Mouse (Mus musculus): ENCODE measurements around the gene Ints11.

The Ints11 gene

DNA sequence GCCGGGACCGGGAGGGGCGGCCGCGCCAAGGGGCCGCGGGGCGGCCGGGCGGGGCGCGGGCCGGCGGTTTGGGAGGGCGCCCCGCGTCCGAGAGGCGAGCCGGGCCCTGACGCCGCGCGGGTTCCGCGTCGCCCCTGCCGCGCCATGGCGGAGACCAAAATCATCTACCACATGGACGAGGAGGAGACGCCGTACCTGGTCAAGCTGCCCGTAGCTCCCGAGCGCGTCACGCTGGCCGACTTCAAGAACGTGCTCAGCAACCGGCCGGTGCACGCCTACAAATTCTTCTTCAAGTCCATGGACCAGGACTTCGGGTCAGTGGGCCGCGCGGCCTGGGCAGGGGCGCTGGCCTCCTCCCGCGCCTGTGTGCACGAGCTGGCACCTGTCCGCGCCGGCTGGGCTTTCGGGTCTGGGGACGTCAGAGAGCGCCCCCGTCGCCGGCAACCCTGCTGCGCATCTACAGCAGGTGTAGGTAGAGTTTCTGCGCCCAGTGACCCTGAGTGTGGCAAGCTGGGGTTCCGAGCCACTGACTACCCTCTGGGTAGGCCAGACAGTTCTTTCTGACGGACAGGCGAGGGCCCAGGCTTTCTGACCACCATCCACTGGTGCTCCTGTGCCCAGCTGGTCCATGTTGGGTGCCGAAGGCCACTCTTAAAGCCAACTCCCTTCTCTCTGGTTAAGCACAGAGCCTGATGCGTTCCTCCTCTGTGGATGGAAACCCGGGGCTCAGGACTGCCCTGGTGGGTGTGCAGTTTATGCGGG lies 21.6 kb upstream of the Ints11 start:
- DNase-seq (ENCODE audit: low spot score in 2 of 2), result no peak

DNA sequence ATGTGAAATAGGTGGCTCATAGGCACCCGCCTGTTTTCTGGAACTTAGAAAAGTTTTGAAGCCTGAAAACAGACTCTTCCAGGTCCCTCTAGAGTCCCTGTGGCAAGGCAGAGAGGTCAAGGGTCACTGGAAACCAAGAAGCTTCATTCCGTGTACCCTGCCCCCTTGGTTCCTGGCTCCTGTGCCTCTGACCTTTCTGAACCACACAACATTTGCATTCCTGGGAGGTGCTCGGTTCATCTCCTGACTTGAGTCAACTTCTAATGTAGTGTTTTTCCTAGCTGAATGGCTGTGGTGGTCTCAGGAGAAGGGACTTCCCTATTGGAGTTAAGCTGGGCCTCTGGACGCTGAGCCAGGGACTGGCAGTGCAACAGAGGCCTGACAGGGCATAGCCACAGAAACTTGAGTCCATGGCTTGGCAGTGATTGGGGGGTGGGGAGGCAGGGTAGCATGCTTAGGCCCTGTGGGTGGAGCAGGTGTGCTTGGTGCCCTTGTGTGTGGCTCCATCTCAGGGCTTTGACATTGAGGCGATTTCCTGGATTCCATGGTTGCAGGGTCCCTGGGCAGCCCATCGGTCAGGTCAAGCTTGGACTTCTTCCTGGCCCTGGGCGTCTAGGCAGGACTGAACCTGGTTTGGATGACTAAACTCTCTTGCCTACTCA lies 20.8 kb upstream of the Ints11 start:
- DNase-seq (ENCODE audit: low spot score in 2 of 2), result no peak

DNA sequence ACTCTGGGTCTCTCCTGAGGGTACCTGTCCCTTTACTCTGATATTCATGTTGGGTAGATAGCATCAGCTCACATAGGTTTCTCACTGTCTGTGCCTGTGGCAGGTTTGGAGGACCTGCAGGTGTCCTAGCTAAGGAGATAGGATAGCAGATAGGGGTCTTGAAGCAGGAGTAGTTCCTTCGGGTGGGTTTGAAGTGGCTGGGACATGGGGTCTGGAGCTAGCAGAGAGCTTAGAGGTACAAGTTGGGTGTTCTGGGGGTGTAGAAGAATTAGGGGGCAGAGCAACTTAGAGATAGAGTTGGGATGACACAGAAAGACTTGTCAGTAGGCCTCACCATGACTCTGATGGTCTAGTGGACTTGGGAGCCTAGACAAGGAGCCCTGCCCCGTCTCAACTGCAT lies 20.0 kb upstream of the Ints11 start:
- no peak for DNase-seq (ENCODE audit: low spot score in 2 of 2)

DNA sequence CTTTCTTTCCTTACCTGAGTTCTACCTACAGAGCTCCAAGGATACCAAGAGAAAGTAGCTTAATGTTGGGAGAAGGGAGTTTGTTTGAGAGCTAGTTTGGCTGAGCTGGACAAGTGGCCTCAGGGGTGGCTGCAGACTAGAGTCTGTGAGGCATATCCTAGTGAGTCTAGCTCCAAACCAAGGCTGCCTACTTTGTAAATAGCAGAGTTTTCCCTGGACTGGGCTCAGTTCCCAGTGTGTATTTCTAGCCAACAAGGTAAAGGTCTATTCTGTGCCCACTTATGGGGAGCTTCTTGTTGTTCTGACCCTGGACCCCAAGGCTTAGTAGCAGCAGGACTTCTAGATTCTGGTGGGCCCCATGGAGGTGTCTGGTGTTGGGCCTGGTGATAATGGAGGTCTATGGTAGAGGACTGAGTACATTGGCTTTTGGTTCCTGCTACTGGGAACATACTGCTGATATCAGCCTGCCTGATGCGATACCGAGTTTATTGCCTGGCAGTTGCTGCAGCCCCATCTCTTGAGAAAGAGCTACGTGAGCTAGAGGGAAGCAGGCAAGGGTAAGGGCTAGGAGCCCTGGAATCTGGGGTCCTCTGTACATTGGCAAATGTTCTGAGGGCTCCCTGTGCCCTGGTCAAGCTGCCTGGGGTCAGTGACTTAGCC lies 19.4 kb upstream of the Ints11 start:
- no peak for DNase-seq (ENCODE audit: low spot score in 2 of 2)

- no peak for DNase-seq (ENCODE audit: low spot score in 2 of 2)
Measured at GRCm38 (mm10) chr4:155851368-155851767, 18.0 kb upstream of the Ints11 start.

- no peak for DNase-seq (ENCODE audit: low spot score in 2 of 2)
Measured at GRCm38 (mm10) chr4:155851951-155852411, 17.4 kb upstream of the Ints11 start.

DNA sequence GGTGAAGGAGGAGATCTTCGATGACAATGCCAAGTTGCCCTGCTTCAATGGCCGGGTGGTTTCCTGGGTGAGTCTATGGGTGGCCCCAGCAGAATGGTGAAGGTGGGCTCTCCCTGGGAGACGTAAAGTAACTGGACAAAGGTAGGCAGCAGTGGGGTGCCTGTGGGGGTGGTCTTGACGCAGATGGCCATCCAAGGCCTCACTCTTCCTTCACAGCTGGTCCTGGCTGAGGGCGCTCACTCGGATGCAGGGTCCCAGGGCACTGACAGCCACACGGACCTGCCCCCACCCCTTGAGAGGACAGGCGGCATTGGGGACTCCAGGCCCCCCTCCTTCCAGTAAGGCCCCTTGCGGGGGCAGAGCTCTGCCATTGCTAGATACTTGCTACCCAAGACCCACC lies 15.9 kb upstream of the Ints11 start:
- no peak for DNase-seq (ENCODE audit: low spot score in 2 of 2)

DNA sequence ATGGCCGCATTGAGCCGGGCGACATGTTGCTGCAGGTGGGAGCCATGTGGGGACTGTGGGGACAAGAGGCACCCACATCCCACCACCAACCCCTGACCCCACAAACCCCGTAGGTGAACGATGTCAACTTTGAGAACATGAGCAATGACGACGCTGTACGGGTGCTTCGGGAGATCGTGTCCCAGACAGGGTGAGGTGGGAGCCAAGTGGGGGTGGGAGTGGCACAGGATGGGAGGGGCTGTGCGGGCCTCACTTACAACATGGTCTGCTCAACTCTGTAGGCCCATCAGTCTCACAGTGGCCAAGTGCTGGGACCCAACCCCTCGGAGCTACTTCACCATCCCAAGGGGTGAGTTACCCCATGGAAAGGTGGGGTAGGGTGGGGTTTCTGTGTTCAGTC lies 14.4 kb upstream of the Ints11 start:
- no peak for DNase-seq (ENCODE audit: low spot score in 2 of 2)

- no peak for DNase-seq (ENCODE audit: low spot score in 2 of 2)
Measured at GRCm38 (mm10) chr4:155856071-155856470, 13.3 kb upstream of the Ints11 start.

DNA sequence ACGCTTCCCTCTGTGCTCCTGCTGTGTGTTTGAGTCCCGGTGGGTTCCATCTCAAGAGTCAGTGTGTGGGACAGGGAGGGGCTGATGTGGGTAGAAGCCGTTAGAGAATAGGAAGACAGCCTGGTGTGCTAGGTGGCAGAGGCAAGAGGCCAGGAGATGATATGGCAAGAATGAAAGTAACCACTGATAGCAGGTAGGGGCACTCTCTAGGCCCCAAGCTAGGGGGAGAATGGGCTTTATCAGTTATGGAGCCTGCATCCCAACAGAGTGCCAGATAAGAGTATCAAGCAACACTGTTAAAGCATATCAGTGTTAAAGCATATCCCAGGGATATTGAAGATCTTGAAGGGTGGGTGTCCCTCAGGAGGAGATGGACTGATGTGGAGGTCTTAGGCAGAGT lies 12.5 kb upstream of the Ints11 start:
- DNase-seq (ENCODE audit: low spot score in 2 of 2), result no peak

GRCm38 (mm10) chr4:155859318-155859717 lies 10.0 kb upstream of the Ints11 start:
- no peak for DNase-seq (ENCODE audit: low spot score in 2 of 2)

DNA sequence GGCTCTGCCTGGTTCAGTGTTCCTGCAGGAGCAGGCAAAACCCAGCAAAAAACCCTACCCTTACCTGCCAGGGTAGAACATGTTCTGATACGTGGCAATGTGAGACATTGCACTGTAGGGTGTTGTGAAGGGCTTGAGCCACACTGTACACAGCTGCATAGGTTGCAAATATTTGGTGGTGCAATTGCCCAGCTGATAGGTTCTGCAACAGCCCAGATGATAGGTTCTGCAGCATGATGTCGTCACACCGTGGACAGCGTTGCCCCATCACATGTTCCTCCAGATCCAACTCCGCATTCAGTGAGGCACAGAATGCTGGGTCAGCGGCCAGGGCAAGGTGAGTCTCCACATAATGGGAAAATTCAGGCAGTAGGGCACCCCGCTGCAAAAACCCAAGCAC lies 7.6 kb upstream of the Ints11 start:
- DNase-seq (ENCODE audit: low spot score in 2 of 2), result peak in 1 of 2 experiments; percentile 8

- peak in 1 of 2 experiments; percentile 8 for DNase-seq (ENCODE audit: low spot score in 2 of 2)
Measured at GRCm38 (mm10) chr4:155863001-155863400, 6.3 kb upstream of the Ints11 start, which contains the start of gene Tas1r3. Gene Tas1r3 (minus strand): TSS chr4:155863362.

DNA sequence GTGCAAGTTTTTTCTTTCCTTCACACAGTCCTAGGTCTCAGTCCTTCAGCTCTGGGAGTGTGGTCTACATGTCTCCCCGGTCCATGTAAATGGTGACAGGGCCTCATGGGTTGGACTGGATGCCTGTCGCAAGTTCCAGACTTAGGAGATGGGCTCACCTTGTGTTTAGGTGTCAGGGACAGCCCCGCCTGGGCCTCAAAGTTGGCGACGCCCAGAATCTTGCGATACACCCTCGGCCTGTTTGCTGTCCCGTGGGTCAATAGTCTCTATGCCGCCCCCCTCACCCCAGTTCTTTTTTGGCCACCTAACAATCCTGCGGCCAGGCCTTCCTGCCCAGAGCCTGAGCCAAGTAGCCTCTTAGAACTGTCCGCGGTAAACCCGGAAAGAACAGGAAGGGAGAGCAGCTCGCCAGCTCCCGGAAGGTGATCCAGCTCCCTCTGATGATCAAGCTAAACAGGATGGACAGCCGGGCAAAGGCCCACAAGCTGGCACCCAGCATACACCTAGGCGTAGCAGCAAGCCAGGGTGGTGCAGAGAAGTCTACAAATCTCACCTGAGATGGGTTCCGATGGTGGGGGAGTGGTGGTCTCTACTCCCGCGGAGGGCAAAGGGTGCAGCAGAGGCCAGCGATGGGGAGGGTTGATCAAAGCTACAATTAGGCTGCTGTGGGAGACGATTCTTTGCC lies 590 bp upstream of the Ints11 start:
- no peak for DNase-seq (ENCODE audit: low spot score in 2 of 2)

DNA sequence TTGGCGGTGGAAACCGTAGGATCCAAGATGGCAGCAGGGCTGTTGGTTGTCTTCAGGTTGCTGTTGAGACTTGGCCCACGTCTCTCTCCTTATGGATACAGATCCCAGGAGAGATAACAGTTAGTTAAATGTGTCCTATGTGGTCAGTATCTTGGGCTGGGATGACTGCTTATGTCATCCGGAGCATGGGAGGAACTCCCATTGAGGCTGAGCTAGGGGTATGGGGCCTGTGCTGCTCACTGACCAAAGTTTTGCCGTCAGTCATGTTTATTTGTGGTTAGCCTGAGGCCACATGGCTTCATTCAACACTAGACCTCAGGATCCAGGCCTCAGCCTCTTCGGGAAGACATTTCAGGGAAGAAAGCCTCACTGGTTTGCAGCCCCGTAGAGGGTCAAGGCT lies 2.1 kb downstream of the Ints11 start:
- no peak for DNase-seq (ENCODE audit: low spot score in 2 of 2)

- DNase-seq (ENCODE audit: low spot score in 2 of 2), result no peak
Measured at GRCm38 (mm10) chr4:155883587-155883986, 14.2 kb downstream of the Ints11 start.

- DNase-seq (ENCODE audit: low spot score in 2 of 2), result no peak
Measured at GRCm38 (mm10) chr4:155886330-155886729, 17.0 kb downstream of the Ints11 start.

DNA sequence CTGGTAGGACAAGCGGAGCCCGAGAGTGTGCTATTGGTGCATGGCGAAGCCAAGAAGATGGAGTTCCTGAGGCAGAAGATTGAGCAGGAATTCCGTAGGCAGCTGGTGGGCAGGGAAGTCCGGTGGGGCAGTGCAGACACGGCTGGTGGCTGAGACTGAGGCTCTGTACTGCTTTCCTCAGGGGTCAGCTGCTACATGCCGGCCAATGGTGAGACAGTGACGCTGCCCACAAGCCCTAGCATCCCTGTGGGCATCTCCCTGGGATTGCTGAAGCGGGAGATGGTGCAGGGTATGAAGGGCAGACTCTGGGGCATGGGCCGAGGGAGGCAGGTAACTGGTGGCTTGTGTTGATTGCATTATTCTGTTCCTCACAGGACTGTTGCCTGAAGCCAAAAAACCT lies 18.3 kb downstream of the Ints11 start:
- no peak for DNase-seq (ENCODE audit: low spot score in 2 of 2)

GRCm38 (mm10) chr4:155888181-155888580 lies 18.8 kb downstream of the Ints11 start:
- DNase-seq (ENCODE audit: low spot score in 2 of 2), result peak in 1 of 2 experiments; percentile 3

GRCm38 (mm10) chr4:155889316-155889715 lies 20.0 kb downstream of the Ints11 start:
- peak in 1 of 2 experiments; percentile 3 for DNase-seq (ENCODE audit: low spot score in 2 of 2)

DNA sequence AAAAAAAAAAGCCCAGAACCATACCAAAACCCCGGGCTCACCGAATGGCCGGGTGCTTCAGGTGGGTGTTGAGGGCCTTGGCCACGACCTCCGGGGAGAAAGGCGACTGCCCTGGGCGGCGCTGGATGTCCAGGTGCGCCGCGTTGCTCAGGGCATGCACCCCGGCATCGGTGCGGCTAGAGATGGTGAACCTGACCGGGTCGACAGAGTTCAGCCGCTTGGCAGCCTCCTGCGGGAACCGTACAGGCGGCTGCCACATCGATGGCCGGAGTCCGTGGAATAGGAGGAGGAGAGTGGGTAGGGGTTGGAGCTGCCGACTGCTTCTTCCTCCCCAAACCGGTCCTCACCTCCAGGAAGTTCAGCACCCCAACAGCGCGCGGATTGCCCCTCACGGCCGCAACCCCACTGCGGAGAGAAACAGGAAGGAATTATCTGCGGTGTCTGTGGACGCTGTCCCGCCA lies 21.7 kb downstream of the Ints11 start:
- DNase-seq (ENCODE audit: low spot score in 2 of 2), result peak in 1 of 2 experiments; percentile 29

DNA sequence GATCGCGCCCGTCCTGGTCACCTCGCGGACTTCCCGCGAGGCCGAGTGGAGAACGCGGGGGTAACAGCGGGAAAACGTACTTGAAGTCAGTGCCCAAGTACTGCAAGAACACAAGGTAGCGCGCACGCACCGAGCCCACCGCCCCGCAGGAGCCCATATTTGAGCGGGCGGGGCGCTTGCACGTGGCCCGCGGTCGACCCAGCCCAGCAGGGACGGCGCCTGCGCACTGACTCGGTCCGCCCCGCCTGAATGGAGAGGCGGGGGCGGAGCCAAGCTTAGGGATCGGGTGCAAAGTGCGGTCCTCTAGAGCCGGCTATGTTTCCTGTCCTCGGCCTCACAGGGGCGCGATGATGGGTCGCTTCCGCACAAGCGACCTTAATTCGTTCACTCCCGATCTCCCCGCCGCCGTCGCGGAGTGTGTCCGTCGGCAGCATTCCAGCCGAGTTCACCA lies 22.2 kb downstream of the Ints11 start, which contains the start of the genes Pusl1 and Acap3:
Gene Pusl1 (minus strand): TSS at position 231 of the 451 bp plus-strand sequence.
Gene Acap3 (plus strand): TSS at position 272 of the 451 bp plus-strand sequence.
- peak; percentile 93 for DNase-seq (ENCODE audit: low spot score in 2 of 2)

Data from frontal cortex, postnatal 14 days (tissue).